Mouse (Mus musculus) MEL (cell line): ENCODE data around the gene Zfp865. TPM values are rescaled to one million over a fixed set of nuclear protein-coding genes. Genes with fewer than 3 reads are reported as not detected.

Experiments
- DNase-seq: peaks from one replicate; pipeline ENCODE4 v3.0.0; 2011; ENCODE audit warnings: low read depth, low spot score
- H3K27ac ChIP-seq: 2 replicates; pipeline ENCODE4 v1.5.1; 2012; ENCODE audit warnings: low read depth, mild to moderate bottlenecking, control low read depth, low read length, moderate library complexity; ENCODE audit not compliant: control insufficient read depth
- H3K27me3 ChIP-seq, 2 experiments: fragments of 150-350 bp in 1 of 2; sonication (generic) in 1 of 2; 2 replicates each; pipeline ENCODE4 v1.6.1; 2012; ENCODE audit warnings: low read length in 2 of 2, mild to moderate bottlenecking in 2 of 2, improper control_type of control experiment in 1 of 2, moderate library complexity in 1 of 2; ENCODE audit not compliant: insufficient read depth in 2 of 2, control insufficient read depth in 1 of 2
- H3K36me3 ChIP-seq, 2 experiments: 2 replicates each; pipeline ENCODE4 v1.6.1; 2012 to 2014; ENCODE audit warnings: low read length in 2 of 2, improper control_type of control experiment in 1 of 2, inconsistent platforms in 1 of 2, mild to moderate bottlenecking in 1 of 2; ENCODE audit not compliant: insufficient read depth in 2 of 2, control insufficient read depth in 1 of 2
- H3K4me1 ChIP-seq, 2 experiments: fragments of 150-350 bp in 1 of 2; sonication (generic) in 1 of 2; 2 replicates each; pipeline ENCODE4 v1.6.1; 2012; ENCODE audit warnings: low read length in 2 of 2, improper control_type of control experiment in 1 of 2, mild to moderate bottlenecking in 1 of 2; ENCODE audit not compliant: insufficient read depth in 2 of 2, control insufficient read depth in 1 of 2
- H3K4me3 ChIP-seq, 2 experiments: fragments of 150-350 bp in 1 of 2; sonication (generic) in 1 of 2; 2 replicates each; pipeline ENCODE4 v1.5.1; 2012; ENCODE audit warnings: low read depth in 2 of 2, low read length in 2 of 2, mild to moderate bottlenecking in 2 of 2, moderate library complexity in 2 of 2, control low read depth in 1 of 2, improper control_type of control experiment in 1 of 2; ENCODE audit not compliant: control insufficient read depth in 1 of 2, insufficient read depth in 1 of 2
- H3K79me2 ChIP-seq: 2 replicates; pipeline ENCODE4 v1.6.1; 2012; ENCODE audit warnings: mild to moderate bottlenecking, low read length, moderate library complexity; ENCODE audit not compliant: control insufficient read depth, poor library complexity, insufficient read depth
- H3K9ac ChIP-seq: 2 replicates; pipeline ENCODE4 v1.6.1; 2012; ENCODE audit warnings: low read depth, mild to moderate bottlenecking, control low read depth, low read length, moderate library complexity; ENCODE audit not compliant: control insufficient read depth, poor library complexity, severe bottlenecking
- H3K9me3 ChIP-seq: fragments of 150-350 bp; sonication (generic); replicated peaks from 2 replicates; pipeline ENCODE4 v1.6.1; 2012; ENCODE audit warnings: mild to moderate bottlenecking, low read length, improper control_type of control experiment, moderate library complexity; ENCODE audit not compliant: insufficient read depth
- CTCF ChIP-seq, 3 experiments: IDR thresholded peaks in 2 of 3; conservative IDR thresholded peaks in 1 of 3; 2 replicates each; pipeline ENCODE4 v1.5.1; 2011 to 2012; ENCODE audit warnings: low read length in 3 of 3, low read depth in 2 of 3, mild to moderate bottlenecking in 2 of 3, improper control_type of control experiment in 1 of 3, inconsistent platforms in 1 of 3, mixed read lengths in 1 of 3, moderate library complexity in 1 of 3; ENCODE audit not compliant: control insufficient read depth in 1 of 3, insufficient read depth in 1 of 3, poor library complexity in 1 of 3, severe bottlenecking in 1 of 3
- ELF1 ChIP-seq: IDR thresholded peaks from 2 replicates; pipeline ENCODE4 v1.6.1; 2014; ENCODE audit warnings: low read depth, mild to moderate bottlenecking, inconsistent platforms, low read length, improper control_type of control experiment, moderate library complexity
- EP300 ChIP-seq, 2 experiments: IDR thresholded peaks; 2 replicates each; pipeline ENCODE4 v1.6.1; 2011; ENCODE audit warnings: improper control_type of control experiment in 2 of 2, low read length in 2 of 2, low read depth in 1 of 2, mild to moderate bottlenecking in 1 of 2
- GATA1 ChIP-seq: IDR thresholded peaks from 2 replicates; pipeline ENCODE4 v1.6.1; 2011; ENCODE audit warnings: low read depth, low read length, improper control_type of control experiment
- HCFC1 ChIP-seq: IDR thresholded peaks from 2 replicates; pipeline ENCODE4 v1.6.1; 2012; ENCODE audit warnings: low read depth, mild to moderate bottlenecking, inconsistent platforms, low read length, improper control_type of control experiment, moderate library complexity
- MAFK ChIP-seq: IDR thresholded peaks from 2 replicates; pipeline ENCODE4 v1.6.1; 2011; ENCODE audit warnings: low read depth, mild to moderate bottlenecking, low read length, improper control_type of control experiment, borderline replicate concordance
- MAX ChIP-seq: IDR thresholded peaks from 2 replicates; pipeline ENCODE4 v1.6.1; 2011; ENCODE audit warnings: low read length, improper control_type of control experiment
- MEF2A ChIP-seq: IDR thresholded peaks from 2 replicates; pipeline ENCODE4 v1.6.1; 2014; ENCODE audit warnings: low read depth, mild to moderate bottlenecking, inconsistent platforms, low read length, improper control_type of control experiment; ENCODE audit not compliant: poor library complexity, insufficient replicate concordance, severe bottlenecking; ENCODE audit errors: extremely low read depth
- MXI1 ChIP-seq: IDR thresholded peaks from 2 replicates; pipeline ENCODE4 v1.6.1; 2011; ENCODE audit warnings: mild to moderate bottlenecking, low read depth, low read length, improper control_type of control experiment
- NRF1 ChIP-seq: IDR thresholded peaks from 2 replicates; pipeline ENCODE4 v1.6.1; 2014; ENCODE audit warnings: low read depth, mild to moderate bottlenecking, inconsistent platforms, low read length, improper control_type of control experiment, moderate library complexity; ENCODE audit not compliant: poor library complexity, insufficient read depth, severe bottlenecking
- SIN3A ChIP-seq: IDR thresholded peaks from 2 replicates; pipeline ENCODE4 v1.6.1; 2012; ENCODE audit warnings: low read length, improper control_type of control experiment, inconsistent platforms
- TAL1 ChIP-seq: IDR thresholded peaks from 2 replicates; pipeline ENCODE4 v1.6.1; 2012; ENCODE audit warnings: mild to moderate bottlenecking, inconsistent platforms, low read length, moderate library complexity, mixed read lengths
- TCF12 ChIP-seq: IDR thresholded peaks from 2 replicates; pipeline ENCODE4 v1.6.1; 2014; ENCODE audit warnings: low read depth, mild to moderate bottlenecking, inconsistent platforms, low read length, improper control_type of control experiment, moderate library complexity
- UBTF ChIP-seq: IDR thresholded peaks from 2 replicates; pipeline ENCODE4 v1.6.1; 2012; ENCODE audit warnings: low read depth, mild to moderate bottlenecking, inconsistent platforms, low read length, improper control_type of control experiment, moderate library complexity, borderline replicate concordance; ENCODE audit not compliant: insufficient read depth
- polyA plus RNA-seq, 2 experiments: library from polyadenylated mRNA; stranded (reverse) in 1 of 2; unstranded in 1 of 2; fragments of >175 nt in 1 of 2; fragments of >200 nt in 1 of 2; gene quantifications; 2 replicates each; pipeline versions ENCODE4 v1.2.1 to v1.2.4; 2012; ENCODE audit warnings: low replicate concordance in 2 of 2, low read depth in 1 of 2; ENCODE audit not compliant: insufficient read length in 2 of 2, insufficient read depth in 1 of 2, missing spikeins in 1 of 2
- total RNA-seq: library from RNA; depleted of rRNA; stranded (reverse); fragments of 300-350 nt; gene quantifications from 2 replicates; pipeline ENCODE4 v1.2.3, GENCODE M21; 2012

The Zfp865 gene
- total and polyA plus RNA-seq, 3 experiments: 12.2 to 34.6 TPM; not detected in 1

DNA sequence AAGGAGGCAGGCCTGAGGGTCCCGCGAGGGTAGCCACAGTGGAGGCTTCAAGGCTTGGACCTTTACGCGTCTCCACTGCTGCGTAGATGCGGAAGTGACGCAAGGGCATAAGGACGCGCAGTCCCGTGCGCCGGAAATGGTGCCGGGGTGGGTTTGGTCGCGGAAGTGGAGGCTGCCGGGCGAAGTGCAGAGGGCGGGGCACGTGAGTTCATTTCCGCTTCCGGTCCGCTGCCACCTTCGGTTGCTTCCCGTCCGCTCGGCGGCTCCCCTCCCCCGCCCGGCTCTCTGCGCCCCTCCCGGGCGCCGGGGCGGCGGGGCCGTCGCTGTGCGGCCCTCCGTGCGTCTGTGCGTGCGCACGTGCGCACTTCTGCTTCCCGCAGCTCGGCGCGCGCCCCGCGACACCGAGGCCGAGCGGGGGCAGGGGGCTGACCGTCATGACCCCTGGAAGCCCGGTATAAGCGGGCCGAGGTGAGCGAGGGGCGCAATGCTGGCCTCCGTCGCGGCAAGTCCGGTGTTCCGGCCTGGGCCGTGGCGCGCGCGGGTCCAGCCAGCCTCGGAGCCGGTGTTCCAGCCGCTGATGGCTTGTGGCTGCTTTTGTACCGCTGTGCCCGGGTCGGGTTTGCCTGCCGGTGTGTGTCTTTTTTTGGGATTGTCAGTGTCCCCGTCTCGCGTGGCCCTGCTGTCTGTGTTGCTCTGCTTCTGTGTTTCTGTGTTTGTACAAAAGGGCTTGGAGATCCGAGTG, 60.0 kb downstream of the Zfp865 start, which contains the start of gene Epn1 (continued):
- peak in 1 of 2 experiments; percentile 48; a peak in 2 of 4 replicates for TF ChIP-seq EP300 (IDR thresholded peaks at IDR 0.05; ENCODE audit: low read depth in 1 of 2, low read length in 2 of 2)
- no peak for TF ChIP-seq TAL1
- peak; percentile 52; the same call in 1 of the 2 replicates for TF ChIP-seq NRF1
- 0 out of 2 replicates have a peak, but pooled peaks have one; percentile 78 for TF ChIP-seq UBTF
- TF ChIP-seq GATA1: no peak
- TF ChIP-seq MEF2A: no peak
- TF ChIP-seq ELF1: peak; percentile 99
- TF ChIP-seq MAX: peak; percentile 83

DNA sequence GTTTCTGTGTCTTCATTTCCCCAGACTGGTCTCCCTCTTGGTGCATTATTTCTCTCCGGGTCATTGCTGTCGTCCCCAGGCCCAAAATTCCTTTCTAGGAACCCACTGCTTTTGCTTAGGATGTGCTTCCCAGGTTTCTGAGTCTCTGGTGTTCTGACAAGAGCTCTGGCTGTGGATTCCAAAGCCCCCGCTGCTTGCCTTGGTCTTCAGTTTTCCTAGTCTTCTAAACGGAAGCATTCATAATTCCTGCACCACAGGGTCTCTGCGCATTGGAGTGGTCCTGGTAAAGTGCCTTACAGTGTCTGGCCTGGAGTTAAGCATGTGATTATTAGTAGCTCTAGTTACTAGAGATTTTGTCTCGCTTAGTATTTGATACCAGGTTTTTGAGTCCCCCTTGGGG, 60.6 kb downstream of the Zfp865 start:
- no peaks in the 10 kb centered on the region for H3K9me3 ChIP-seq
- H3K27me3 ChIP-seq: no peaks in the 10 kb centered on the region
- H3K9ac ChIP-seq: peak overlapping the region; percentile 91
- TF ChIP-seq UBTF: no peak
- DNase-seq: peak; percentile 50
- H3K79me2 ChIP-seq: peaks cover 39% of the 10 kb centered on the region
- H3K36me3 ChIP-seq: peaks cover 25 to 54% of the 10 kb centered on the region in 2 experiments
- peak overlapping the region; percentile 69 to 95 for H3K4me3 ChIP-seq
- H3K4me1 ChIP-seq: peaks cover 15 to 43% of the 10 kb centered on the region in 2 experiments
- H3K27ac ChIP-seq: peak overlapping the region; percentile 82

DNA sequence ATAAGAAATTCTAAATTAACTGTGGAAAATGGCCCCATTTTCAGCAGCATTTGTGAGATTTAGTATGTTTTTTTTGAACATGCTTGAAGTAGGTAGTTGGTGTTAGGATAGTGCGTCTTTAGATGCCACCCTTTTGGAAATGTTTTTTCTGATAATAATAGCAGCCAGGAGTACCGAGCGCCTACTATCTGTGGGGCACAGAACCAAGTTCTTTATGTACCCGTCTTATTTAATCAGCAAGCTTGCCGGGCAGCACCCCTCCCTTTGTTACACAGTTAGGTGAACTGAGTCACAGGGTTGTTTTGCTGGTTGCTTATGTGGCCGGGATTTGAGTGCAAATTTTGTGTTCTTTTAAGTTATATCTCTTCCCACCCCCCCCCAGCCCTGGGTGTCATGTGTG, 61.1 kb downstream of the Zfp865 start:
- H3K9me3 ChIP-seq: no peaks in the 10 kb centered on the region
- H3K27me3 ChIP-seq: no peaks in the 10 kb centered on the region
- TF ChIP-seq TAL1 (peak; percentile 69), TCF12 (peak; percentile 52; the same call in 1 of the 2 replicates), EP300 (IDR thresholded peaks at IDR 0.05; ENCODE audit: low read depth in 1 of 2, low read length in 2 of 2) (peak; percentile 43 to 73; a peak in 3 of 4 replicates), MXI1 (0 out of 2 replicates have a peak, but pooled peaks have one; percentile 32), MEF2A (no peak), MAFK (no peak), HCFC1 (0 out of 2 replicates have a peak, but pooled peaks have one; percentile 23), GATA1 (peak; percentile 44; the same call in 1 of the 2 replicates), CTCF (IDR thresholded peaks at IDR 0.05 in 2 of 3, conservative IDR thresholded peaks at IDR 0.05 in 1 of 3; ENCODE audit: control insufficient read depth in 1 of 3, insufficient read depth in 1 of 3, low read depth in 2 of 3, low read length in 3 of 3, poor library complexity in 1 of 3, severe bottlenecking in 1 of 3) (peak in 1 of 3 experiments; percentile 18; a peak in 2 of 6 replicates), SIN3A (peak; percentile 61; the same call in 1 of the 2 replicates)
- peaks cover 24 to 51% of the 10 kb centered on the region in 2 experiments for H3K36me3 ChIP-seq
- peaks cover 13 to 41% of the 10 kb centered on the region in 2 experiments for H3K4me1 ChIP-seq
- DNase-seq: peak; percentile 75
- peaks cover 43% of the 10 kb centered on the region for H3K79me2 ChIP-seq
- peak overlapping the region; percentile 69 to 95 for H3K4me3 ChIP-seq
- peak overlapping the region; percentile 91 for H3K9ac ChIP-seq
- peak overlapping the region; percentile 3; the same call in 1 of the 2 replicates for H3K27ac ChIP-seq
